Comparison of ENCODE assay signal across 8 mouse cellular contexts in genomic region chr2:90746538-90746865, GRCm38 (mm10). TPM values are rescaled to one million over a fixed set of nuclear protein-coding genes. Genes with fewer than 3 reads are reported as not detected.
A peak's percentile ranks its signal among the peaks of the same experiment; 100 is the strongest.
DNase-seq lines count a peak whose midpoint lies in the region; ATAC-seq and TF ChIP-seq lines count a peak whose summit lies in the region.

No protein-coding gene starts in this region.

- peak overlapping the region; percentile 92; the same call in 1 of the 2 replicates for H3K27ac ChIP-seq in heart, adult 2 months
- no peak overlapping the region for H3K27ac ChIP-seq in forebrain, embryonic 11.5 days (ENCODE audit: low read depth, low read length)
- peak overlapping the region; percentile 97; the same call in 1 of the 2 replicates for H3K27ac ChIP-seq in kidney, embryonic 16.5 days (ENCODE audit: low read length)
- H3K27ac ChIP-seq in midbrain, embryonic 16.5 days (ENCODE audit: low read length), result peak overlapping the region; percentile 99

- no peak for DNase-seq in heart, adult 2 months
- no peak for DNase-seq in heart, postnatal 25 days (ENCODE audit: low spot score)
- DNase-seq in G1E (ENCODE audit: low spot score), result peak; percentile 8
- DNase-seq in forebrain, embryonic 11.5 days (ENCODE audit: low spot score), result no peak
- no peak for DNase-seq in layer of hippocampus, postnatal 10 days (ENCODE audit: low spot score in 2 of 2)
- DNase-seq in frontal cortex, postnatal 25 days (ENCODE audit: low spot score in 2 of 2), result no peak

- H3K79me2 ChIP-seq in heart, adult 2 months (replicated peaks; ENCODE audit: control insufficient read depth, insufficient read depth, low read length), result peaks cover 6% of the 10 kb centered on the region

- intact Hi-C loops in heart, adult 2 months (cut with DNase I), result loop anchor here (2.0 to 5.0 kb wide), 2 partner anchors 68 to 101 kb away; partner anchors contain the start of gene Mtch2
- intact Hi-C loops in heart, postnatal 25 days (cut with DNase I), result loop anchor here (10.0 kb wide), 1 partner anchor 318 kb away; no protein-coding TSS in a partner anchor

- TF ChIP-seq POLR2A in heart, adult 2 months (IDR thresholded peaks at IDR 0.05; ENCODE audit: insufficient read depth, low read depth, low read length), result no peak

- 8% methylated on average over 4 of the region's 4 CpGs for WGBS in heart, adult 2 months
- WGBS in forebrain, embryonic 11.5 days, result 17% methylated on average over 4 of the region's 4 CpGs
- WGBS in kidney, embryonic 16.5 days, result 9% methylated on average over 4 of the region's 4 CpGs
- 6% methylated on average over 4 of the region's 4 CpGs for WGBS in midbrain, embryonic 16.5 days

- no peak for TF ChIP-seq CTCF in heart, adult 2 months (IDR thresholded peaks at IDR 0.05)
- no peak for TF ChIP-seq CTCF in G1E (IDR thresholded peaks at IDR 0.05; ENCODE audit: low read depth, low read length)

- no peak for TF ChIP-seq EP300 in heart, adult 2 months (IDR thresholded peaks at IDR 0.05; ENCODE audit: insufficient read depth, low read depth, low read length)

- H3K4me3 ChIP-seq in heart, adult 2 months, result peak overlapping the region; percentile 98
- peak overlapping the region; percentile 92 for H3K4me3 ChIP-seq in G1E (ENCODE audit: low read depth, low read length)
- peak overlapping the region; percentile 93 for H3K4me3 ChIP-seq in forebrain, embryonic 11.5 days (ENCODE audit: low read depth, low read length)
- H3K4me3 ChIP-seq in kidney, embryonic 16.5 days (ENCODE audit: low read length), result peak overlapping the region; percentile 95
- H3K4me3 ChIP-seq in midbrain, embryonic 16.5 days (ENCODE audit: low read depth, low read length), result peak overlapping the region; percentile 90

- no peak for ATAC-seq in G1E (ENCODE audit: extremely low read depth, insufficient number of reproducible peaks, low FRiP score, poor library complexity, severe bottlenecking)
- ATAC-seq in forebrain, embryonic 11.5 days (replicated peaks; ENCODE audit: low FRiP score), result no peak
- no peak for ATAC-seq in kidney, embryonic 16.5 days (ENCODE audit: low FRiP score, low TSS enrichment)
- no peak for ATAC-seq in midbrain, embryonic 16.5 days

- H3K27me3 ChIP-seq in heart, adult 2 months (ENCODE audit: control insufficient read depth, insufficient read depth, low read length), result no peaks in the 10 kb centered on the region
- no peaks in the 10 kb centered on the region for H3K27me3 ChIP-seq in G1E (ENCODE audit: insufficient read depth, low read length)
- H3K27me3 ChIP-seq in forebrain, embryonic 11.5 days (ENCODE audit: control insufficient read depth, insufficient read depth, low read length), result no peaks in the 10 kb centered on the region
- no peaks in the 10 kb centered on the region for H3K27me3 ChIP-seq in kidney, embryonic 16.5 days (ENCODE audit: insufficient read depth, low read length)
- H3K27me3 ChIP-seq in midbrain, embryonic 16.5 days (ENCODE audit: control insufficient read depth, insufficient read depth, low read depth, low read length), result no peaks in the 10 kb centered on the region

- peak overlapping the region; percentile 87 for H3K4me2 ChIP-seq in forebrain, embryonic 11.5 days (ENCODE audit: low read depth, low read length, severe bottlenecking)
- peak overlapping the region; percentile 65 for H3K4me2 ChIP-seq in kidney, embryonic 16.5 days (replicated peaks; ENCODE audit: low read depth, low read length)
- peak overlapping the region; percentile 85 for H3K4me2 ChIP-seq in midbrain, embryonic 16.5 days (ENCODE audit: low read length)

- H3K36me3 ChIP-seq in heart, adult 2 months (ENCODE audit: control insufficient read depth, insufficient read depth, low read length), result peaks cover 11% of the 10 kb centered on the region
- H3K36me3 ChIP-seq in G1E (replicated peaks), result peaks cover 39% of the 10 kb centered on the region
- H3K36me3 ChIP-seq in forebrain, embryonic 11.5 days (ENCODE audit: control insufficient read depth, insufficient read depth, low read length), result peaks cover 4% of the 10 kb centered on the region; the same call in 1 of the 2 replicates
- H3K36me3 ChIP-seq in kidney, embryonic 16.5 days (ENCODE audit: insufficient read depth, low read length), result peaks cover 23% of the 10 kb centered on the region
- peaks cover 8% of the 10 kb centered on the region for H3K36me3 ChIP-seq in midbrain, embryonic 16.5 days (ENCODE audit: control insufficient read depth, insufficient read depth, low read length)

- H3K9ac ChIP-seq in heart, adult 2 months (ENCODE audit: low read depth, low read length), result peak overlapping the region; percentile 33; the same call in 1 of the 2 replicates
- peak overlapping the region; percentile 98 for H3K9ac ChIP-seq in forebrain, embryonic 11.5 days (ENCODE audit: low read length)
- H3K9ac ChIP-seq in kidney, embryonic 16.5 days (replicated peaks; ENCODE audit: low read length), result peak overlapping the region; percentile 99
- peak overlapping the region; percentile 99 for H3K9ac ChIP-seq in midbrain, embryonic 16.5 days (ENCODE audit: low read depth, low read length)

- H3K9me3 ChIP-seq in G1E (replicated peaks), result no peaks in the 10 kb centered on the region; the same call in 1 of the 2 replicates
- no peaks in the 10 kb centered on the region for H3K9me3 ChIP-seq in forebrain, embryonic 11.5 days (ENCODE audit: control insufficient read depth, low read length)
- H3K9me3 ChIP-seq in kidney, embryonic 16.5 days (ENCODE audit: low read length), result no peaks in the 10 kb centered on the region
- no peaks in the 10 kb centered on the region for H3K9me3 ChIP-seq in midbrain, embryonic 16.5 days (replicated peaks; ENCODE audit: control insufficient read depth, low read length, poor library complexity, severe bottlenecking)

- peaks cover 7% of the 10 kb centered on the region for H3K4me1 ChIP-seq in heart, adult 2 months (ENCODE audit: control insufficient read depth, insufficient read depth, low read length)
- peaks cover 38% of the 10 kb centered on the region for H3K4me1 ChIP-seq in G1E (ENCODE audit: insufficient read depth, low read depth, low read length)
- H3K4me1 ChIP-seq in forebrain, embryonic 11.5 days (replicated peaks; ENCODE audit: control insufficient read depth, insufficient read depth, low read length), result peaks cover 2% of the 10 kb centered on the region
- peaks cover 14% of the 10 kb centered on the region; the same call in 1 of the 2 replicates for H3K4me1 ChIP-seq in kidney, embryonic 16.5 days (ENCODE audit: insufficient read depth, low read length)
- peaks cover 27% of the 10 kb centered on the region for H3K4me1 ChIP-seq in midbrain, embryonic 16.5 days (ENCODE audit: control insufficient read depth, insufficient read depth, low read length)

RNA-seq across cellular contexts. Expression of gene Fnbp4, which starts 1.3 kb away (rescaled TPM):
- 10 to 100 TPM; 11.3 to 14.5 TPM for total RNA-seq in heart, adult 2 months (2021)
- polyA plus RNA-seq in heart, adult 2 months (2012; rRNA removed), result 16.6 and 24.0 TPM in 2 replicates
- 10 to 100 TPM; 13.4 to 15.4 TPM for total RNA-seq in heart, postnatal 25 days (2021)
- 146 and 173 TPM in 2 replicates for total RNA-seq in G1E (2014; fragmentation: Nextera tagmentation)
- total RNA-seq in G1E (2017), result 131 and 156 TPM in 2 replicates
- polyA plus RNA-seq in G1E (2012), result 61.1 and 64.5 TPM in 2 replicates
- 137 and 146 TPM in 2 replicates for polyA plus RNA-seq in forebrain, embryonic 11.5 days (2014; fragmentation: Nextera tagmentation; extraction: Ambion mirVana)
- 82.2 and 120 TPM in 2 replicates for polyA plus RNA-seq in kidney, embryonic 16.5 days (2015; fragmentation: Nextera tagmentation; extraction: Ambion mirVana)
- polyA plus RNA-seq in midbrain, embryonic 16.5 days (2015; fragmentation: Nextera tagmentation; extraction: Ambion mirVana), result 102 and 117 TPM in 2 replicates
- total RNA-seq in layer of hippocampus, postnatal 10 days (2021), result 10 to 100 TPM; 72.0 to 87.7 TPM

RNA-seq across cellular contexts. Expression of gene Agbl2, which starts 36.0 kb away (rescaled TPM):
- under 1 TPM; 0.81 to 0.86 TPM for total RNA-seq in heart, adult 2 months (2021)
- polyA plus RNA-seq in heart, adult 2 months (2012; rRNA removed), result 1.6 and 1.7 TPM in 2 replicates
- total RNA-seq in heart, postnatal 25 days (2021), result 1 to 10 TPM; 1.1 to 1.2 TPM
- total RNA-seq in G1E (2014; fragmentation: Nextera tagmentation), result not detected in 2 replicates
- 0.11 TPM in 1 of 2 replicates, not detected in the other for total RNA-seq in G1E (2017)
- not detected in 2 replicates for polyA plus RNA-seq in G1E (2012)
- polyA plus RNA-seq in forebrain, embryonic 11.5 days (2014; fragmentation: Nextera tagmentation; extraction: Ambion mirVana), result 0.89 and 0.96 TPM in 2 replicates
- polyA plus RNA-seq in kidney, embryonic 16.5 days (2015; fragmentation: Nextera tagmentation; extraction: Ambion mirVana), result 0.66 and 0.71 TPM in 2 replicates
- 0.51 and 0.56 TPM in 2 replicates for polyA plus RNA-seq in midbrain, embryonic 16.5 days (2015; fragmentation: Nextera tagmentation; extraction: Ambion mirVana)
- 1 to 10 TPM in 1 of 2 experiments, under 1 TPM in 1; 0.45 to 1.0 TPM for total RNA-seq in layer of hippocampus, postnatal 10 days (2021)

Comparison
In these comparisons a context has a peak if more than half of its experiments do, and no peak if none do; other contexts are left out.
1. H3K9ac ChIP-seq: peak in every context shown above with its lines; median percentile 99 in kidney, embryonic 16.5 days; 99 in midbrain, embryonic 16.5 days; 98 in forebrain, embryonic 11.5 days; 33 in heart, adult 2 months.